Mouse (Mus musculus) G1E (cell line): Measurements from ENCODE around the gene Myl9. TPM values are rescaled to one million over a fixed set of nuclear protein-coding genes. Genes with fewer than 3 reads are reported as not detected.
"Not testable (repeated sequence)": the region's sequence is repeated elsewhere in the genome, so short reads cannot be mapped to it uniquely, and the experiment has no call there.

Source experiments
- ATAC-seq: 2 replicates; pipeline ENCODE4 v1.8.0; 2016; ENCODE audit warnings: mild to moderate bottlenecking; ENCODE audit not compliant: insufficient number of reproducible peaks, poor library complexity, low FRiP score, severe bottlenecking; ENCODE audit errors: extremely low read depth
- DNase-seq: peaks from one replicate; pipeline ENCODE4 v3.0.0; 2012; ENCODE audit warnings: low spot score
- H3K27me3 ChIP-seq: 2 replicates; pipeline ENCODE4 v1.6.1; 2012; ENCODE audit warnings: mild to moderate bottlenecking, low read length, inconsistent platforms; ENCODE audit not compliant: insufficient read depth
- H3K36me3 ChIP-seq: replicated peaks from 2 replicates; pipeline ENCODE3; 2012; ENCODE audit warnings: mild to moderate bottlenecking, inconsistent platforms
- H3K4me1 ChIP-seq: 2 replicates; pipeline ENCODE4 v1.6.1; 2012; ENCODE audit warnings: low read depth, low read length, inconsistent platforms, mixed read lengths; ENCODE audit not compliant: insufficient read depth
- H3K4me3 ChIP-seq: 2 replicates; pipeline ENCODE4 v1.5.1; 2012; ENCODE audit warnings: low read depth, mild to moderate bottlenecking, inconsistent platforms, low read length, moderate library complexity, mixed read lengths
- H3K9me3 ChIP-seq: replicated peaks from 2 replicates; pipeline ENCODE4 v1.6.1; 2012; ENCODE audit warnings: inconsistent platforms
- CTCF ChIP-seq: IDR thresholded peaks from 2 replicates; pipeline ENCODE4 v1.5.1; 2012; ENCODE audit warnings: low read depth, low read length, inconsistent platforms, mixed read lengths
- GATA1 ChIP-seq: IDR thresholded peaks from 2 replicates; pipeline ENCODE4 v1.6.1; 2012; ENCODE audit warnings: borderline replicate concordance, low read length, inconsistent platforms, mixed read lengths
- GATA2 ChIP-seq: IDR thresholded peaks from 2 replicates; pipeline ENCODE4 v1.6.1; 2012; ENCODE audit warnings: low read depth, low read length, inconsistent platforms, borderline replicate concordance
- POLR2AphosphoS5 ChIP-seq: IDR thresholded peaks from 2 replicates; pipeline ENCODE4 v1.6.1; 2012; ENCODE audit warnings: low read depth, low read length, inconsistent platforms; ENCODE audit not compliant: insufficient replicate concordance
- TAL1 ChIP-seq: conservative IDR thresholded peaks from 2 replicates; pipeline ENCODE4 v1.6.1; 2012; ENCODE audit warnings: low read depth, low read length, inconsistent platforms, mixed read lengths
- polyA plus RNA-seq: library from polyadenylated mRNA; stranded (reverse); fragments of >175 nt; gene quantifications from 2 replicates; pipeline ENCODE4 v1.2.3, GENCODE M21; 2012
- total RNA-seq, 2 experiments: library from RNA; stranded (forward) in 1 of 2; stranded (reverse) in 1 of 2; fragments of 200-1000 nt in 1 of 2; fragments of >200 nt in 1 of 2; fragmentation: Nextera tagmentation in 1 of 2; gene quantifications; 2 replicates each; pipeline ENCODE4 v1.2.3; 2014 to 2017

The Myl9 gene
- total and polyA plus RNA-seq, 3 experiments, result 0.43 to 1.3 TPM; not detected in 1

GRCm38 (mm10) chr2:156784891-156785290 is 9.7 kb downstream of the Myl9 start:
- peaks cover 74% of the 10 kb centered on the region for H3K4me1 ChIP-seq
- peaks cover 20% of the 10 kb centered on the region for H3K9me3 ChIP-seq
- H3K27me3 ChIP-seq, result no peaks in the 10 kb centered on the region
- H3K4me3 ChIP-seq, result no peak overlapping the region
- DNase-seq, result no peak
- TF ChIP-seq GATA2 (no peak), GATA1 (no peak), TAL1 (no peak), CTCF (no peak)
- no peaks in the 10 kb centered on the region for H3K36me3 ChIP-seq
- no peak for ATAC-seq

- Histone ChIP-seq H3K4me1 (peaks cover 59% of the 10 kb centered on the region), H3K9me3 (peaks cover 23% of the 10 kb centered on the region)
- DNase-seq, ATAC-seq, H3K4me3 ChIP-seq, H3K27me3 ChIP-seq, H3K36me3 ChIP-seq: not testable (repeated sequence)
Measured at GRCm38 (mm10) chr2:156786369-156786768, 11.1 kb downstream of the Myl9 start.

DNA sequence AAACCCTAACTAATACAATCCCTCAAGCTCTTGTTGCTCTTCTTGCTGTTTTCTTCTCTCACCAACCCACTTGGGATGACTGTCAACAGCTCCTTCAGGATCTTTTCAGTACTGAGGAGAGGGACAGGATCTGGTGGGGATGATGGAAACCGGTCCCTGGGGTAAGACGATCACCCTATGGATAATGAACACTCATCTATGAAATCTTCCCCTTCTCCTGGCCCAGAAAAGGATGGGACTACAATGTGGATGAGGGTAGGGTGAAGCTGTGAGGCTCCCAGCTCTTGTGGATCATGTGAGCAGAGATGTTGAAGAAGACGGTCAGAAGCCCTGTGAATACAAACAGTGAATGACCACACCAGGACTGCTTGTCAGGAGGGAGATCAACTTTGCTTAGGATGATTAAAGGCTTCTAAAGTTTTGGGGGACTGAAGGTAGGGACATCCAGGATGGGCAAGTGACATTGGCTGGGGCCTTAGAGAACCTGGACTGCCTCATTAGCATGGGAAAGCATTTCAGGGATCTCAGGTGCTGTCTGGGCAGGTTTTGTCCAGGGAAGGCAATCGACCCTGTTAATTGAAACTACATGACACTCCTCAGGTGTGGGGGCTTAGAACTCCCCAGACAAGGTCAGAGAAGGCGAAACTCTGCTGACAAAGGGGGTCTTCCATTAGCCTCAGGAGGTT is 12.0 kb downstream of the Myl9 start:
- peaks cover 50% of the 10 kb centered on the region for H3K4me1 ChIP-seq
- no peak for TF ChIP-seq GATA1
- TF ChIP-seq POLR2AphosphoS5, result no peak
- TF ChIP-seq TAL1, result no peak
- no peak for TF ChIP-seq GATA2
- TF ChIP-seq CTCF, result no peak

DNA sequence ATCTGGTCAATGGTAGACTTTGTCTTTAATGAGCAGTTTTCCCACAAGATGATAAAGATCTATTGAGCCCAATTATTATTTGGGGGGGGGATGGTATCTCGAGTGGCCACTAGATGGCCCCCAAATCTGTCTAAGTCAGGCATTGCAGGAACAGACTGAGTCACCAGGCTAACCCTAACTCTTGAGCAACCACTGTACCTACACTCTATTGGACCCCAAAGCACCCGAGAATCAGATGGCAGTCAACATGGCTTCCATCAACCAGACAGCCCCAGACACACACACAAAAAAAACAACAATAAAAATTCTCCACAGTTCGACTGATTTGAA is 12.5 kb downstream of the Myl9 start:
- peaks cover 30% of the 10 kb centered on the region for H3K9me3 ChIP-seq
- H3K4me1 ChIP-seq, result peaks cover 45% of the 10 kb centered on the region
- DNase-seq (no peak), ATAC-seq (no peak)
- no peak overlapping the region for H3K4me3 ChIP-seq
- H3K36me3 ChIP-seq, result no peaks in the 10 kb centered on the region
- TF ChIP-seq POLR2AphosphoS5 (no peak), GATA2 (no peak), GATA1 (no peak), CTCF (no peak), TAL1 (no peak)
- no peaks in the 10 kb centered on the region for H3K27me3 ChIP-seq

More for the DNA sequence above, 12.0 kb downstream of the Myl9 start:
- no peak for DNase-seq
- Histone ChIP-seq H3K4me3 (no peak overlapping the region), H3K36me3 (no peaks in the 10 kb centered on the region), H3K9me3 (peaks cover 29% of the 10 kb centered on the region), H3K27me3 (no peaks in the 10 kb centered on the region)
- no peak for ATAC-seq

GRCm38 (mm10) chr2:156788836-156789235 is 13.6 kb downstream of the Myl9 start:
- no peaks in the 10 kb centered on the region for H3K36me3 ChIP-seq
- no peak overlapping the region for H3K4me3 ChIP-seq
- no peaks in the 10 kb centered on the region for H3K27me3 ChIP-seq
- TF ChIP-seq CTCF (no peak), GATA1 (no peak), TAL1 (no peak), POLR2AphosphoS5 (no peak), GATA2 (no peak)
- DNase-seq (no peak), ATAC-seq (no peak)
- peaks cover 30% of the 10 kb centered on the region for H3K9me3 ChIP-seq
- H3K4me1 ChIP-seq, result peaks cover 34% of the 10 kb centered on the region

DNA sequence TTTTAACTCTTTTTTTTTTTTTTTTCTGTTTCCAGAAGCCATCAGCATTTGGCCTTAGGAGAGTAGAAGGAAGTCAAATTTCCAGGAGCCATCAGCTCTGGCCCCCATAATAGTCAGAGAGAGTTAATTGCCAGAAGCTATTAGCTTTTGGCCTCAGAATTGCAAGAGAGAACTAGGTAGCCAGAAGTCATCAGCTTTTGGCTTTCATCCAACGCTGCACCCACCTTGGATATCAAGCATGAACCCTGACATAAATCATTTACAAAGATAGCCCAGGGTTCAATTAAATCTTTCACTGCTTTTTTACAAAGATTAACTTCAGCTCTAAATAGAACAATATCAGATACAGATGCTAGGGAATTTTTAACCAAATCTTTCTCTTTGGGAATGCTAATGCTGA is 23.3 kb downstream of the Myl9 start:
- DNase-seq (no peak), ATAC-seq (no peak)
- H3K27me3 ChIP-seq, result no peaks in the 10 kb centered on the region
- no peak overlapping the region for H3K4me3 ChIP-seq
- peaks cover 8% of the 10 kb centered on the region for H3K9me3 ChIP-seq
- peaks cover 33% of the 10 kb centered on the region for H3K4me1 ChIP-seq
- TF ChIP-seq TAL1, result no peak
- TF ChIP-seq POLR2AphosphoS5, result no peak
- no peak for TF ChIP-seq CTCF
- no peak for TF ChIP-seq GATA1
- TF ChIP-seq GATA2, result no peak
- no peaks in the 10 kb centered on the region for H3K36me3 ChIP-seq
